Mouse (Mus musculus): ENCODE results near the gene Plac8. TPM values are rescaled to one million over a fixed set of nuclear protein-coding genes. Genes with fewer than 3 reads are reported as not detected.

Gene Plac8
- total and polyA plus RNA-seq, 2 experiments = 18.2 to 29.7 TPM

DNA sequence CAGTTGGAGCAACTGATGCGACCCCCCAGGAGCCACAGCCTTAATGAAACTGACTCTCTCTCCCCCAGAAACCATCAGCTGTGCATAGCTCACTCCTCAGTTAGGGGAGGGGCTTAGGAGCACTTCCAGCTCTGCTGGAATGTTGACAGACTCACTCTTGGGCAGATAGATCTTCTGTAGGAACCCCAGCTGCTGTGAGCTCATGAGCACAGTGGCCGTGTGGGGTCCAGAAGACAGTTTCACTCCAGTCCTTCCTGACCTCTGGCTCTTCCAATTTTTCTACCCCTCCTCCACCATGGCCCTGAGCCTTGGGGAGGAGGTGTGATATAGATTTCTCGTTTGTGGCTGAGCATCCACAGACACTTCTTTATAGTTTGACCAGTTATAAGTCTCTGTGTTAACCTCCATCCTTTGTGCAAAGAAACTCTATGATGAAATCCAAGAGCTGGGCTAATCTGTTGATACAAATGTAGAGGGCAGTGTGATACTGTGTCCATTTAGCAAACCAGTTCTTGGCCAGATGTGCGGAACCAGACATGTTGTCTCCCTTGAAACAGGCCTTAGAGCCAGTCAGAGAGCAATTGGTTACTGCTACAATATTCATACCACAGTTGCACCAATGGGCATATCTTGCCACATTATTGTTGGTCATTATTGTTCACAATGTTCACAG, 35.2 kb upstream of the Plac8 start:
- no peak overlapping the region for H3K4me3 ChIP-seq (ENCODE audit: insufficient read depth, low read depth, low read length)
- H3K9ac ChIP-seq (ENCODE audit: low read depth, low read length) = no peak overlapping the region
- H3K27me3 ChIP-seq (ENCODE audit: control insufficient read depth, insufficient read depth, low read length) = no peaks in the 10 kb centered on the region
- 67% methylated on average over 4 of the region's 4 CpGs for WGBS
- H3K27ac ChIP-seq (replicated peaks; ENCODE audit: insufficient read depth, low read depth, low read length) = no peak overlapping the region
- no peak for DNase-seq (ENCODE audit: extremely low read depth, low read depth, low spot score)
- peaks cover 4% of the 10 kb centered on the region; the same call in 1 of the 2 replicates for H3K4me1 ChIP-seq (ENCODE audit: control insufficient read depth, insufficient read depth, low read length)
- H3K79me2 ChIP-seq (ENCODE audit: control insufficient read depth, insufficient read depth, low read length) = no peaks in the 10 kb centered on the region
- no peaks in the 10 kb centered on the region for H3K36me3 ChIP-seq (ENCODE audit: control insufficient read depth, insufficient read depth, low read length)
- TF ChIP-seq CTCF (IDR thresholded peaks at IDR 0.05; ENCODE audit: low read depth, low read length) (no peak), POLR2A (IDR thresholded peaks at IDR 0.05; ENCODE audit: extremely low read depth, insufficient read depth, low read length) (no peak)

DNA sequence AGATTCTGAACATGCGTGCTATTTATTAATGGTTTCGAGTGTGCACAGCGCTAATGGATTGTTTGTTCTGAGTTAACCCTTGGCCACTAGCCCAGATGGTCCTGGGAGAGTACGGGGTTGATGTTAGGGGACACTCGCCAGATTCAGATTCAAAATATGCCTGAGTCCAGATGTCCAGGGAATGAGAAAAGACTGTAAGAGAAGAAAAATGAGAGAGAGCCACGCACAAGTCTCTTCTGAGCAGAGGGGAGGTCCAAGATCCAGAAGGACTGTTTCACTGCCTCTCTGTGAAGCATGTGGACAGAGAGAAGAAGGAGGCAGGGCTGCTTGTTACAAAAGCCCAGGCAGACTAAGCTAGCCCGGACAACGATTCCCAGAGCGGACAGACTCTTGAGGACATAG, 33.8 kb upstream of the Plac8 start:
- H3K4me3 ChIP-seq (ENCODE audit: insufficient read depth, low read depth, low read length) = no peak overlapping the region
- no peak overlapping the region; the same call in 1 of the 2 replicates for H3K27ac ChIP-seq (replicated peaks; ENCODE audit: insufficient read depth, low read depth, low read length)
- H3K9ac ChIP-seq (ENCODE audit: low read depth, low read length) = no peak overlapping the region
- H3K4me1 ChIP-seq (ENCODE audit: control insufficient read depth, insufficient read depth, low read length) = peaks cover 4% of the 10 kb centered on the region; the same call in 1 of the 2 replicates
- no peaks in the 10 kb centered on the region for H3K79me2 ChIP-seq (ENCODE audit: control insufficient read depth, insufficient read depth, low read length)
- H3K36me3 ChIP-seq (ENCODE audit: control insufficient read depth, insufficient read depth, low read length) = no peaks in the 10 kb centered on the region
- 21% methylated on average over 9 of the region's 9 CpGs for WGBS
- H3K27me3 ChIP-seq (ENCODE audit: control insufficient read depth, insufficient read depth, low read length) = no peaks in the 10 kb centered on the region
- peak; percentile 47 for DNase-seq (ENCODE audit: extremely low read depth, low read depth, low spot score)
- TF ChIP-seq CTCF (IDR thresholded peaks at IDR 0.05; ENCODE audit: low read depth, low read length) (no peak), POLR2A (IDR thresholded peaks at IDR 0.05; ENCODE audit: extremely low read depth, insufficient read depth, low read length) (no peak)

DNA sequence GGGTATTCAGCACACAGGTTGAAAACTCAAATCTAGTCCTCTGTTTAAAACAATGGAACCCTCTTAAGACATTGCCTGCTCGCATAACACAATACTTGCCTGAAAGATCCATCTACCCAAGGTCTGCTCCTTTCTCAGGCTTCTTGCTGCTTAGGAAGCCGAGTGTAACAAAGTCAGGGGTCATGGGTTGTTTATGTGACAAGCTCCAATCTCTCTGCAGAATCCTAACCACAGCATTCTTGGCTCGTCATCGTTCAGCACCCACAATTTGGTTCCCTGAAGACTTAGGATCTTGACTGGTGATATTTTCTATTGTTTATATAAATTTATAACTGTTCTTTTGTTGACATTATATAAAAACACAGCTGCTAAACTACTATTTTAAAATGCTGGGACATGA, 32.0 kb upstream of the Plac8 start:
- no peaks in the 10 kb centered on the region for H3K79me2 ChIP-seq (ENCODE audit: control insufficient read depth, insufficient read depth, low read length)
- H3K27me3 ChIP-seq (ENCODE audit: control insufficient read depth, insufficient read depth, low read length) = no peaks in the 10 kb centered on the region
- peak; percentile 37 for DNase-seq (ENCODE audit: extremely low read depth, low read depth, low spot score)
- peaks cover 4% of the 10 kb centered on the region; the same call in 1 of the 2 replicates for H3K4me1 ChIP-seq (ENCODE audit: control insufficient read depth, insufficient read depth, low read length)
- no peak overlapping the region for H3K4me3 ChIP-seq (ENCODE audit: insufficient read depth, low read depth, low read length)
- 88% methylated on average over 4 of the region's 4 CpGs for WGBS
- H3K36me3 ChIP-seq (ENCODE audit: control insufficient read depth, insufficient read depth, low read length) = no peaks in the 10 kb centered on the region
- TF ChIP-seq CTCF (IDR thresholded peaks at IDR 0.05; ENCODE audit: low read depth, low read length) (no peak), POLR2A (IDR thresholded peaks at IDR 0.05; ENCODE audit: extremely low read depth, insufficient read depth, low read length) (no peak)
- no peak overlapping the region for H3K27ac ChIP-seq (replicated peaks; ENCODE audit: insufficient read depth, low read depth, low read length)
- no peak overlapping the region for H3K9ac ChIP-seq (ENCODE audit: low read depth, low read length)

DNA sequence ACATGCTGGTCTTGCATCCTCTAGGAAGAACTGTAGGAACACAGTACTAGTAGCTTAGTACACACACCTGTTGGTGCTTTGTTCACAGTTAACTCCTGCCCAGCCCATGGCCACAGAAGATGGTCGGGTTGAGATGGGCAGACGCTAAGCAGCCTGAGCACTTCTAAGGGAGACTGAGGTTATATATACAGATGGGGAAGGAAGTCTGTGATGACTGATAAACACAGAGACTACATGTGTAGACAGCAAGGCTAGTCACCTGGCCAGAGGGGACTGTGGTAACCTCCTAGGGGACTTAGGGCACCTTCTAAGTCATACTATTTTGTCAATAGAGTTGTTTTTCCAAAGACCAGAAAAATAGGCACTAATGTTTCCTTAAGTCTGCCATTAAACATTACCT, 29.8 kb upstream of the Plac8 start:
- no peak for DNase-seq (ENCODE audit: extremely low read depth, low read depth, low spot score)
- H3K4me3 ChIP-seq (ENCODE audit: insufficient read depth, low read depth, low read length) = no peak overlapping the region
- H3K4me1 ChIP-seq (ENCODE audit: control insufficient read depth, insufficient read depth, low read length) = peaks cover 4% of the 10 kb centered on the region; the same call in 1 of the 2 replicates
- no peak overlapping the region for H3K27ac ChIP-seq (replicated peaks; ENCODE audit: insufficient read depth, low read depth, low read length)
- H3K79me2 ChIP-seq (ENCODE audit: control insufficient read depth, insufficient read depth, low read length) = no peaks in the 10 kb centered on the region
- TF ChIP-seq CTCF (IDR thresholded peaks at IDR 0.05; ENCODE audit: low read depth, low read length) (no peak), POLR2A (IDR thresholded peaks at IDR 0.05; ENCODE audit: extremely low read depth, insufficient read depth, low read length) (no peak)
- no peak overlapping the region for H3K9ac ChIP-seq (ENCODE audit: low read depth, low read length)
- WGBS = 84% methylated on average over 2 of the region's 2 CpGs
- H3K27me3 ChIP-seq (ENCODE audit: control insufficient read depth, insufficient read depth, low read length) = no peaks in the 10 kb centered on the region
- no peaks in the 10 kb centered on the region for H3K36me3 ChIP-seq (ENCODE audit: control insufficient read depth, insufficient read depth, low read length)

DNA sequence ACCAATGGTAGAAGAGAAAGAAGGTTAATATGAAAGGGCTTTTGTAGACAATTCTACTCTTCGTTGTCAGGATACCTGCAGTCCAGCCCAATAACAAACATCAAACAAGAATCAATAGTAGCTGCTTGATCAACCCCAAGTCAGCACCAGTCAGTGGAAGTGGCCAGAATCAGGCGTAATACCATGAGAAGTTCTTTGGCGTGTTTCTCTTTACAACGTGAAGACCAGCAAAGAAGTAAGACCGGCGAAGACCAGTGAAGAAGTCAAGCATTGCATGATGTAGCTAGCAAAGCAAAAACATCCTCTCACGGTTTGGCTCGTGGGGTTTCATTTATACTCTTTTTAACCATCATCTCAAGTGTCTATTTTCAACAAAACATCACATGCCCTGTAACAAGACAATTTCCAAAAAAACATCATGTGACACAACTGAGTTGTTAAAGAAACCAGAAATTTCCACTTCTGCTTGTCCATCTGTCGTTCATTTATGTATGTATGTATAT, 27.0 kb upstream of the Plac8 start:
- Histone ChIP-seq H3K4me1 (ENCODE audit: control insufficient read depth, insufficient read depth, low read length) (no peaks in the 10 kb centered on the region), H3K4me3 (ENCODE audit: insufficient read depth, low read depth, low read length) (no peak overlapping the region), H3K27me3 (ENCODE audit: control insufficient read depth, insufficient read depth, low read length) (no peaks in the 10 kb centered on the region), H3K36me3 (ENCODE audit: control insufficient read depth, insufficient read depth, low read length) (no peaks in the 10 kb centered on the region), H3K79me2 (ENCODE audit: control insufficient read depth, insufficient read depth, low read length) (no peaks in the 10 kb centered on the region), H3K27ac (replicated peaks; ENCODE audit: insufficient read depth, low read depth, low read length) (no peak overlapping the region), H3K9ac (ENCODE audit: low read depth, low read length) (no peak overlapping the region)
- DNase-seq (ENCODE audit: extremely low read depth, low read depth, low spot score) = no peak
- 87% methylated on average over 9 of the region's 9 CpGs for WGBS
- no peak for TF ChIP-seq POLR2A (IDR thresholded peaks at IDR 0.05; ENCODE audit: extremely low read depth, insufficient read depth, low read length)

DNA sequence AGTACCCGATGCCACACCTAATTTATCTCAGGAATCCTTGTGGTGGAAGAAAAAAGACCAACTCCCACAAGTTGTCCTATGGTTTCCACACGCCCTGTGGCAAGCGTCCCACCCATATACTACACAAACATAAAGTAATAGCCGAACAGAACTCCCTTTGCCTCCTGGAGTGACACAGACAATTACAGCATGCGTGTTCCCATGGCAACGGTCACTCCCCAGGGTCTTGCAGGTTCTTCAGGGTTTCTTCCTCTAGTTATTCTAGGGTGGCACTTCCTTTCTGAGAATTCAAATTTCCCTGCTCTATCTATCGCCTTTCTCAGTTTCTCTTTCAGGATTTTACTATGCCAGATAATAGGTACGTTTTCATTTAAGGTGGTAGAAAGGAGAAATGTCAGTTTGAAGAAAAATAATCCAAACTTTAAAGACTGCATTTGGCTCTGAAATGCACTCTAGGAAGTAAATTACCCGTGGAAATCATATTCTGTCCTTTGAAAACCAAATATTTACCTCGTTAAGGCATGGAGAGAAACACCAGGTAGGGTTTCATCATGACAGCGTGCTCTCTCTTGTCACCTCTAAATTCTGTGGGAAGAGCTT, 25.9 kb upstream of the Plac8 start:
- no peaks in the 10 kb centered on the region for H3K4me1 ChIP-seq (ENCODE audit: control insufficient read depth, insufficient read depth, low read length)
- TF ChIP-seq CTCF (IDR thresholded peaks at IDR 0.05; ENCODE audit: low read depth, low read length) = no peak
- TF ChIP-seq POLR2A (IDR thresholded peaks at IDR 0.05; ENCODE audit: extremely low read depth, insufficient read depth, low read length) = no peak
- WGBS = 75% methylated on average over 11 of the region's 11 CpGs
- no peaks in the 10 kb centered on the region for H3K27me3 ChIP-seq (ENCODE audit: control insufficient read depth, insufficient read depth, low read length)
- H3K36me3 ChIP-seq (ENCODE audit: control insufficient read depth, insufficient read depth, low read length) = no peaks in the 10 kb centered on the region
- H3K4me3 ChIP-seq (ENCODE audit: insufficient read depth, low read depth, low read length) = no peak overlapping the region
- no peak overlapping the region for H3K9ac ChIP-seq (ENCODE audit: low read depth, low read length)
- no peaks in the 10 kb centered on the region for H3K79me2 ChIP-seq (ENCODE audit: control insufficient read depth, insufficient read depth, low read length)
- DNase-seq (ENCODE audit: extremely low read depth, low read depth, low spot score) = no peak
- H3K27ac ChIP-seq (replicated peaks; ENCODE audit: insufficient read depth, low read depth, low read length) = no peak overlapping the region
